Mouse (Mus musculus) c-Kit-positive CD71-negative TER-119-negative erythroid progenitor cells, embryonic 14.5 days (primary cell): ENCODE results near the gene Vps50.
A peak's percentile ranks its signal among the peaks of the same experiment; 100 is the strongest.
"Not testable (repeated sequence)": the region's sequence is repeated elsewhere in the genome, so short reads cannot be mapped to it uniquely, and the experiment has no call there.

ENCODE experiments used
- DNase-seq: peaks from one replicate; pipeline ENCODE4 v3.0.0-alpha.2; 2013; ENCODE audit warnings: low read depth

Gene Vps50

GRCm38 (mm10) chr6:3536048-3536447, 37.9 kb downstream of the Vps50 start:
- no peak for DNase-seq

GRCm38 (mm10) chr6:3539470-3539869, 41.3 kb downstream of the Vps50 start:
- no peak for DNase-seq

DNA sequence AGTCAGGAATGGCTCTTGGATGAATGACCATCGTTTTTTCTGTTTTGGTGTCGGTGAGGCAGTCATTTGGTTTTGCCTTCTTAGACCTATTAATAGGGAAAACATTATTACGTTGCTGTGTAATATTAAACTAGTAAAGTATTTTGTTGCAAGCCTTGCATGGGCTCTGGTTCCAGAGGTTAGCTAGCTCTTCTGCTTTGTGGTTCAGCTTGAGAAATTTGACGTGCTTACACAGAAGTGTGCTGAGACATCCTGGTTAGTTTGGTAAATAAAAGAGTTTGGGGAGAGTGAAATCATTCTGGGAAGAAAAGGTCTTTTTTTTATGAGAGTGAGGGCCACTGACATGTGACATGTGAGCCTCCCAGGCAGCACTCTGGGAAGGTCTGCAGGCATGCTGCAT, 45.7 kb downstream of the Vps50 start:
- DNase-seq: no peak

GRCm38 (mm10) chr6:3544970-3545369, 46.8 kb downstream of the Vps50 start:
- DNase-seq: no peak

DNA sequence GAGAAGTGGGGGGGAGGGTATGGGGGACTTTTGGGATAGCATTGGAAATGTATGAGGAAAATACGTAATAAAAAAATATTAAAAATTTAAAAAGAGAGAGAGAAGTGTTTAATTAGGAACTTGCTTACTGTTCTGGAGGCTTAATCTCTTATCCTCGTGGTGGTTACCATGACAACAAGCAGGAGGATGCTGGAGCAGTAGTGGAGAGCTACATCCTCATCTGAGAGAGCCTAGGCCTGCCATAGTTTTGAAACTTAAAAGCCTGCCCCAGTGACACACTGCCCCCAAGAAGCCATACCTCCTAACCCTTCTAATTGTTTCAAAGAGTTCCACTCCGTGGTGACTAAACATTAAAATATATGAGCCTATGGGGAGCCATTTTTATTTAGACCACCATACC, 50.8 kb downstream of the Vps50 start:
- no peak for DNase-seq

DNA sequence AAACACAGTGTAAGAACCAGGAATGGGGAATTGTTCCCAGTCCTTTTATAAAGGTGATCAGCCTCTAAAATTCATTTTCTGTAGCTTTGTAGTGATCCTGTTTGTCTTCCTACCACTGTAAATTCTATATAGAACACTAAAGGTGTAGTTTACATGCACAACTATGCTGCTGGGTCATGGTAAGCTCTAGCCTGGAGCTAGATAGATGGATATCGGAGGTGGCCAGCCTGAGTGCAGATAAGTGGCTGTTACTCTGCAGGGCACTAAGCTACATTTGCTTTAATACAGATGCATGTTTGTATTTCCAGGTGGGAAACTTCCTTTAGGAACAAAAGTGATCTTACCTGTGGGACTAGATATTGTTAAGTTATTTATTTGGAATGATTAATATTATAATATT, 51.8 kb downstream of the Vps50 start:
- no peak for DNase-seq

DNA sequence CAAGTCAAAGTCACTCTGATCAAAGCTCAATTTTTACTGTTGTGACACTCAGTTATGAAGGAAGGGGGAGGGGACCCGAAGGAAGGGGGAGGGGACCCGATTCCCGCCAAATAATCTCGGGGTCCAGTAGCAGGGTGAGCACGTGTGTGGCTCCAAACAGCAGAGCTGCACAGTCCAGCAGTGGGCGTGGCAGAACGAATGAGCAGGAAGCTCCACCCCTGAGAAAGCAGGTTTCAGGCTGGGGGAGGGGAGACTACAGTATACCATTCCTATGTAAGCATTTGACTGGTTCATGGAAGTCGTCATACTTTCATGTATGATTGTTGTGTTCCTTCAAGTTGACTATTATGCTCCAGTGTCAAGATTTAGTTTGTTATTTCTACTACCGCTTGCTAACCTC, 54.5 kb downstream of the Vps50 start:
- DNase-seq: not testable (repeated sequence)

DNA sequence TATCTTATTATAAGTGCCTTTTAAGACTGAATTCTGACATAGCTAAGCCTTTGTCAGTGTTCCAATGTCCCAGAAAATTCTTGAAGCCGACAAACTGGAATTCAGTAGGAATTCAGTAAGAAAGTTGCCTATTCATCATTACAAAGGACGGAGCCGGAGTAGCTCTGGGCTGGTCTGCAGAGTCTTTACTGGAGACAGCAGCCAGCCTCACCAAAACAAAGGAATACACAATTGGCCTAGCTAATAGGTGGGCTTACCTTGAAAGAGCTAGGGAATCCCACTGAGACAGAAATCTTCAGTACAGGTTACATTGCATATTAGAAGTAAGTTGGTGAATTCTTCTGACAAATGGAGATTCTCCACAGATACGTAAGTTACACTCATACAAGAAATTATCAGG, 59.0 kb downstream of the Vps50 start:
- no peak for DNase-seq

DNA sequence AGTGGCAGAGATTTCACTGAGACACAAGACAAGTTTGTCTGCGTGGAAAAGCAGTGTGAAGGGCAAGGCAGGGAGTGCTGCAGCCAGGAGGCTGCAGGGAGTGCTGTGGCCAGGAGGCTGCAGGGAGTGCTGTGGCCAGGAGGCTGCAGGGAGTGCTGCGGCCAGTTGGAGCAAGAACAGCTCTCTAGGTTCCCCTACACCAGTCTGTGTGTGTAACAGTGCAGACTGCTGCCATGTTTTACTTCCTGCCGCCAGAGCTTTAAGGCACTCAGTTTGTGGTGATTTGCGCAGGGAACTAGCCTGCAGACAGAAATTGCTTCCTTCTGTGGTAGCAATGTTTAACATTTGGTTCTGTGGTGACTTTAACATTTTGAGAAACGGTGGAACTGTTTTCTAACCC, 61.8 kb downstream of the Vps50 start:
- no peak for DNase-seq

DNA sequence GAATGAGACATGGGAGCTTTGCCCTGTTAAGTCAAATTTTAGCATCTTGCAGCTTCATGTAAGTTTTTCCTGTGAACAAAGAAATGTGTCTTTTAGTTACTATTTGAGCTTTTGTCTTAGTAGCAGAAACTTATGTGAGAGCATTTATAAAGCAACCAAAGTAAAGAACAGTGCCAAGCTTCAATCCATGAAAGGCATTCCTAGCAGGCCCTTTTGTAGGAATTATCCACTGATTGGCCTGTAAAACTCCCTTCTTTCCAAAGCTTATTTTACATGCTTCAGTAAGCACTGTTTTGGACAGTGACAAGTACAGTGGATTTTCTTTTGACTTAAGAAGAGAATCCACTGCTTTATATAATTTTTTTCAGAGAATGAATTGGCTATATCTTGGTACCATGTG, 64.1 kb downstream of the Vps50 start:
- no peak for DNase-seq

DNA sequence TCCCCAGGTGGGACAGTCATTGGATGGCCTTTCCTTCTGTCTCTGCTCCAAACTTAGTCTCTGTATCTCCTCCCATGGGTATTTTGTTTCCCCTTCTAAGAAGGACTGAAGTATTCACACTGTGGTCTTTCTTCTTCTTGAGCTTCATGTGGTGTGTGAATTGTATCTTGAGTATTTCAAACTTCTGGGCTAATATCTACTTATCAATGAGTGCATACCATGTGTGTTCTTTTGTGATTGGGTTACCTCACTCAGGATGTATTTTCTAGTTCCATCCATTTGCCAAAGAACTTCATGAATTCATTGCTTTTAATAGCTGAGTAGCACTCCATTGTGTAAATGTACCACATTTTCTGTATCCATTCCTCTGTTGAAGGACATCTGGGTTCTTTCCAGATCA, 65.9 kb downstream of the Vps50 start:
- not testable (repeated sequence) for DNase-seq

DNA sequence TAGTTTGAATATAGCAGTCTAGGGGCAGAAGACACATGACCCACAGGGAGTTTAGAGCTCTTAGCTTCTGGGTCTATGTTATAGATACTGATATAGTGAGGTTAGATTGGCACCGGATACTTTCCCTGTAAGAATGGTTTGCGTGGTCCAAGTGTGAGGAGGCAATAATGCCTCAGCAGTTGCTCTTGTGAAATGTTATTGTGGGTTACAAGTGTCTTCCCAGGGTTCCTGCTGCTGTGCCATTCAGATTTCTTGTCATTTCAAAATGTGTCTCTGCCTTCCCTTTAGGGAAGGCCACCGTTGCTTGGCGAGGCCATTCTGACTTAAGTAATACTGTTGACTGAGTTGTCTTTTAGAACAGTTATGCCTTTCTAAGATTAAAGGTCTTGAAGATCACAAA, 66.8 kb downstream of the Vps50 start:
- DNase-seq: no peak

DNA sequence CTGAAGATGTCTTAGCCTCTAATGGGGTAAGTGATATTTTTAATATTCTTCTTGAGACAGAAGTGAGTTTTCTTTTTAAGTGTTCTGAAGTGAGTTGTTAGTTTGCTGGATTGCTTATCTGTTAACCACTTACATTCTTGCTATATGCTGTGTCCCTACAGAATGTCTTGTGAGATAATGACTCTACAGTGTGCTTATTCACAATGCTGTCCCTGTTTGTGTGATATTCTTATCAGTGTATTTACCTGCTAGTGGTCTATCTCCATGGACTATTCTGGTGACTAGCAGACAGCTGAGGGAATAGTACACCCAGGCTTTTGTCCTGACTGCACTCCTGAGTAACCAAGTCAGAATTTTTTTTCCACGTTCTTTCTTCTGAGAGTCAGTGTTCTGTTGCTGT, 67.5 kb downstream of the Vps50 start:
- no peak for DNase-seq

DNA sequence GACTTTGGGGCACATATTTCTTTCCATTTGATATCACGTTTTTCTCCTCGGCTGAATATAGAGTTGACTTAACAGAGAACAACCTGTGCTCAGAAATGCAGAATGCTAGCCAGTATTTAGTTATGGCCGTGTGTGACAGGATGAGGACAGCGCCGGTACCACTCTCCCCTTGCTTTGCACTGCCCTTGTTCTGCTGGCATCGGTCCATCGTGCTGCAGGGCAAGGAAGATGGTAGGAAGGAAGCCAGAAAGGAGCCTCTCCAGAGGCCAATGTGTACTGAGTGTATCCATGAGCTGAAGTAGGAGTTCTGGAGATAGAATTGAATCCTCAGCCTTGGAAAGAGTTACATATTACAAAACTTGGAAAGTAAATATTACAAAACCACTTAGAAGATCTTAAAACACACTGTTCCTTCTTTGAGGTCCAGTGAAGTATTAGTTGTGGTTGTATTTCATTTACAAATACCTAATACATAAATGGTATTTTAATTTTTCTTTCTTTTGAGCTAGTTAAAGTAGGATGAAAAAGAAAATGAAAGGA, 69.0 kb downstream of the Vps50 start:
- no peak for DNase-seq

- no peak for DNase-seq
These were observed 74.1 kb downstream of the Vps50 start for GRCm38 (mm10) chr6:3572221-3572815.

DNA sequence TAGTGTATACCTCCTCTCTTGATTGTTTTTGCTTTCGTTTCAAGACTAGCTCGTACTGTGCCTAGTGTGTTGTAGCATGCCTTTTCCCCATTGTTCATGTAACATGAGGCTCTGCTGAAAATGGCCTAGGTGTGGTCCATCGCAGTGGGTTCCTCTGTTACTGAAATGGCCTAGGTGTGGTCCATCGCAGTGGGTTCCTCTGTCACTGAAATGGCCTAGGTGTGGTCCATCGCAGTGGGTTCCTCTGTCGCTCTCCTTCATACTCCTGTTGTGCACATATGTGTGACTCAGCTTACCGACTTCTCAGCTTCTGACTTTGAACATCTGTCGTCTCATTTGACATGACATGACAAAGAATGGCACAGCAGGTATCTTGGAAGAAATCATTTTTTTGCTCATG, 75.6 kb downstream of the Vps50 start:
- DNase-seq: no peak

DNA sequence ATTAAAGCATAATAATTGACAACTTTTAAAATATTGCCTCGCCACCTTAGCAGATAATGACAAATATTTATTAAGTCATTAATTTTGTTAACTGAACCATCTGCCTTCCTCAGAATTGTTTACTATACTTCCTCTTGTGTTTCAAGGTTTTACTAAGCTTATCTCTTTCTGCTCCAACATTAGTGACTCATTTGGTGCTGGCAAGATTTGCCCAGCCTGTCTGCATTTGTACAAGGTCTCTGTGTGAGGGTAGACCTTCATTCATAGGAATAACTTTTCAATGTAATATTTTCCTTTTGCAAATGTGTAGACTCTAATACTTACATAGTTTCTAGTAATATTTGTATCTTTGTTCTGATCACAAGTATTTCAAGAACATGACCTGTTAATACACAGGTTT, 87.2 kb downstream of the Vps50 start:
- DNase-seq: no peak

DNA sequence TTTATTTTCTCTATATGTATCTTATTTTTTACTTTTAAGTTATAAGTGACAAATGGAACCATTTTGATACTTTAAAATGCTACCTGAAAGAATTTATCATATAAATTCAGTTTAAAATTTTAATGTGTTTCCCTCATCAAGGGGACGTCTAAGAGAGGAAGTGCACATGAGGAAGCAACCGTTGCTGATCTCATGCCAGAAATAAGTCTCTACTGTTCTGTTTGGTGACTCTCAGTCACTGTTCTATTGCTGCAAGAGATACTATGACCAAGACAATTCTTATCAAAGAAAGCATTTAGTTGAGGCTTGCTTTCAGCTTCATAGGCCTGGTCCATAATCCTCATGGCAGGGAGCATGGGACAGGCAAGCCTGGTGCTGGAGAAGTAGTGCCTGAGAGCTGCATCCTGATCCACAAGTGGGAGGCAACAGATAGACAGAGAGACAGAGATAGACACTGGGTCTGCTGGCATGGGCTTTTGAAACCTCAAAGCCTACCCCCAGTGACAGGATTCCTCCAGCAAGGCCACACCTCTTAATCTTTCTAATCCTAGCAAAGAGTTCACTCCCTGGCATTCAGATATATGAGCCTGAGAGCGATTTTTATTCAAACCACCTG, 92.2 kb downstream of the Vps50 start:
- no peak for DNase-seq

DNA sequence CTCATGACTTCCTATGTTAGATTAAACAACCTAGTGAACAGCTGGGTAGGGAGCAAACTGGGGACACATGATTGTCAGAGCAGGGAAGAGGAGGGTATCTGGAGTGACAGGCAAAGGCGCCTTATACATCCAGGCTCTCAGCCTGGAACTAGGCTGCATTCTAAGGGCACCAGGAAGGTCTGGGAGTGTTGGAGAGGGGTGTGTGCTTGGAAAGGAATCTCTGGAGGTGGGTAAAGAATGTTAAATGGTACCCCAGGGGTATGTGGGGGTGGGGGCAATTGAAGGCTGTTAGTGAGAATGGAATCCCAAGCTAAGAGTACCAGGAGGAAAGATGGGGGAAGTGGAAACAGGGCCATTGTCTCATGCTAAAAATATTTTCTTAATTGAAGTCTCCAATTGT, 96.1 kb downstream of the Vps50 start:
- no peak for DNase-seq

DNA sequence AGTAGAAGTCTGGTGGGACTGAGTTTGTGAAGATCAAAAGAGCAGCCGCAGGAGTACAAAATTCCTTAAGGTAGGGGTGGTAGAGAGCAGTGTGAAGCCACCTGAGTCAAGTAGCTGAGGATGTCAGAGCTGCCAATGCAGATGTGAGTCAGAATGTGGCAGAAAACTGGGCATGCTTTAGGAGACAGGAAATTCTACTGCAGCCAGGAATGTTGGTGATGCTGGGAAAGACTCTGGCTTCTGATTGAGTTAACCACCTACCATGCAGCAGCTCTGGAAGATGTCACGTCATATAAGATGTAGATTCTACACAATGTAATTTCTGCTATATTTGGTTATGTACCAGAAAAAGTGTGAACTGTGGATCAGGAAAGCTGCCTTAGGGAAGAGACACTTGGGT, 114.6 kb downstream of the Vps50 start:
- DNase-seq: no peak

DNA sequence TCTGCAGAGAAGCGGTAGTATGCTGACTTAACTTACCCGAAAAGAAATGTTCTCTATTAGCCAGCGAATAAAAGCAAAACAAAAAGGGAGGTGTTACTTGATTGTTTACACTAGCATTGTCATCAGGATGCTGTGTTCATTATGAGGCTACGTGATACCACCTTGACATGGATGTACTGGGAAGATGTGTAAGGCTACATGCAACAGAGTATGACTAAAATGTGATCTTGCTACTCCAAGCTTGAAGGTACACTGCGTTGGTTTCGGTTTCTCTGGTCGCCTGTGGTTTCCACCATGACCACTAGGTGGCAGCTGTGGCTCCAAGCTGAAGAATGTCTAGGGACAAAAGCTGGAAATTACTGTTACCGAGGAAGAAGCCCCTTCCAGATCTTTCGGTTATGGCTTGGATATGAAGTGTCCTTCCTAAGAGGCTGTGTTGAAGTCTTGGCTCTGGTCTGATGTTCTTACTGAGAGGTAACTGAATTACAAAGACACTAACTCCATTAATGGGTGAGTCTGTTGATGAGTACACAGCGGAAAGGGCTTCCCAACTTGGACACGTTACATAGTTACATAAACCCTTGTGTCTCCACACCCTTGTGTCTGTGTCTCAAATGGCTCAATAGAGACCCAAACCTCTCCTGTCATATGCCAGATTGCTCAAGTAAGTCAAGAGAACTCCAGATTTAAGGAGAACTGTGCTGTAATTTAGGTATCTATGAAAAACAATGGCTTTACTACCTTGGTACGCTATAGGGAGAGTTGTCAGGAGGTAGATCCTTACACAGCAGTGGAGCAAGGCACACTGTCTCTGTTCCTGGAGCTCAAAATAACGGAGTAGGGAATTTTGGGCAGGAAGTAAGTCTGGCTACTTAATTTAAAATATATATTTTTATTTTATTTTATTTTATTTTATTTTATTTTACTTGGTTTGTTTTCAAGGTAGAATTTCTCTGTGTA, 122.5 kb downstream of the Vps50 start:
- DNase-seq: peak; percentile 7
